Mouse (Mus musculus) cortical plate, adult 2 months (tissue): Measurements from ENCODE around the gene Olfr693. TPM values are rescaled to one million over a fixed set of nuclear protein-coding genes. Genes with fewer than 3 reads are reported as not detected.

ENCODE experiments used
- H3K27ac ChIP-seq: fragments of 200-500 bp; 2 replicates; pipeline ENCODE4 v1.5.1; 2012; ENCODE audit warnings: low read length, control low read depth, inconsistent platforms; ENCODE audit not compliant: insufficient read depth
- H3K4me1 ChIP-seq: fragments of 200-500 bp; 2 replicates; pipeline ENCODE4 v1.6.1; 2011; ENCODE audit warnings: low read length; ENCODE audit not compliant: control insufficient read depth, insufficient read depth
- H3K4me3 ChIP-seq: fragments of 200-500 bp; 2 replicates; pipeline ENCODE4 v1.5.1; 2011; ENCODE audit warnings: mild to moderate bottlenecking, low read length, control low read depth; ENCODE audit not compliant: insufficient read depth
- CTCF ChIP-seq: fragments of 200-500 bp; IDR thresholded peaks from 2 replicates; pipeline ENCODE4 v1.5.1; 2011; ENCODE audit warnings: mild to moderate bottlenecking, control low read depth, low read length; ENCODE audit not compliant: insufficient read depth; ENCODE audit errors: extremely low read depth
- POLR2A ChIP-seq: fragments of 200-500 bp; IDR thresholded peaks from 2 replicates; pipeline ENCODE4 v1.6.1; 2011; ENCODE audit warnings: mild to moderate bottlenecking, low read length, control low read depth; ENCODE audit not compliant: insufficient read depth; ENCODE audit errors: extremely low read depth
- polyA plus RNA-seq: library from polyadenylated mRNA; depleted of rRNA; stranded (reverse); fragments of >200 nt; gene quantifications from 2 replicates; pipeline ENCODE4 v1.2.3, GENCODE M21; 2012; rRNA removed

The Olfr693 gene
- polyA plus RNA-seq, 1 experiment: not detected

DNA sequence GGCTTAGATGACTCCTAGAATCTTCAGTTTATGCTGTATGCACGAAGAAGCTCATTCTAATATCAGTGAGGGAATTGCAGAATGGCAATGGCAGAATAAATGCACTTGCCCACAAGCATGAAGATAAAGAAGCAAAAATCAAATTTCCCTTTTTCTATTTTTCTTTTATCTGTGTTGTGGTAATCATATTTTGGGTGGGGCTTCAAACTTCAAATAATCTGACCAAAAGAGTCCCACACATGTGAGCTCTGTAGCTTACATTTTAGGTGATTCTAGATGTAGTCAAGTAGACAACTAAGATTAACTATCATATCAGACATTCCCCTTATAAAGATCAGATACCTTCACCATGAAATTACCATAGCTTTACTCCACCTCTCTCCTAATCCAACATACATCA is 30.6 kb downstream of the Olfr693 start:
- TF ChIP-seq CTCF (no peak), POLR2A (no peak)
- Histone ChIP-seq H3K4me3 (no peak overlapping the region), H3K4me1 (no peaks in the 10 kb centered on the region), H3K27ac (no peak overlapping the region)

DNA sequence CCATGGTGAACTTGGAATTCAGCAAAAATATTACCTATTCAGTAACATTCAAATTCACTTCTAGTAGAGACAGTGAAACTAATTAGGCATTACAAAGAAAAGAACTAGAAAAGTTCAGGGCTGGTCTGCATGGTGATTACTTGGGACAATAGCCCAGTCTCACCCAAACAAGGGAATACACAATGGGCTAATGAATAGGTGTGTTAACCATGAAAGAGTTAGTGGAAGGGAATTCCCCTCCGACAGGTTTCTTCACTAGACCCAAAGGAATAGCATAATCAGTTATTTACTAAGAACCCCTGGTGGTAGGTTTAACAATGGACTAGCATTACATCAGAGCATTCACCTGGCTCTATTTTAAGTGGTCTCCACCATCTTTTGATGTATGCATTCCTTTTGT is 35.1 kb downstream of the Olfr693 start:
- H3K4me1 ChIP-seq: no peaks in the 10 kb centered on the region
- no peak overlapping the region for H3K27ac ChIP-seq
- no peak overlapping the region for H3K4me3 ChIP-seq
- TF ChIP-seq CTCF (no peak), POLR2A (no peak)

DNA sequence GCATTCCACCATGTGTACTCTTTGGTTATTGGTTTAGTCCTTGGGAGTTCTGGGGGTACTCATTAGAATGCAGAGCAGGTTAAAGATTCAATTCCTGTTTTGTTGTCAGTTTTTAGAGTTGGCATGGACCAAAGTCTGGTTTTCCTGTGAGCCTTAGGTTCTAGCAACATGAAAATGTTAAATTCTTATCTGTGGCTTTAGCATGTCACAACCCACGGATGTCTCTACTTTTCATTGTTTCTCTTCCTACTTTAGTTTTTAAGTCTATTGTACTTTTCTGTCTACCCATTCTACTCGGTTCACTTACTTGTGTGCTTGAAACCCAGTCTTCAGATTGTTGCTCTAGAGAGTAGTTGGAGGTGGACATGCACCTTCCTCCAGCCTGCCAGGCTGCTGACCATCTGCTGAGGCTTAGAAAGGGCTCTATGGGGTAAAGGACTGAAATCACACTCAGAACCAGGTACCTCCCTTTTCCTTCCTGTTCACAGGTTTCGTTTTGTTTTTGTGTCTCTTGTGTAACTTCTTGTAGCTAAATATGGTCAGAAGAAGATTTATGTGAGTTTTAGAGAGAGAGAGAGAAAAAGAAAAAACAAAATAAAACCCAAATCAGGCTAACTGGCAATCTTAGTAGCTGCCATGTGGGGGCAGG is 36.0 kb downstream of the Olfr693 start:
- no peak overlapping the region for H3K27ac ChIP-seq
- no peaks in the 10 kb centered on the region for H3K4me1 ChIP-seq
- no peak for TF ChIP-seq POLR2A
- TF ChIP-seq CTCF: no peak
- no peak overlapping the region for H3K4me3 ChIP-seq

DNA sequence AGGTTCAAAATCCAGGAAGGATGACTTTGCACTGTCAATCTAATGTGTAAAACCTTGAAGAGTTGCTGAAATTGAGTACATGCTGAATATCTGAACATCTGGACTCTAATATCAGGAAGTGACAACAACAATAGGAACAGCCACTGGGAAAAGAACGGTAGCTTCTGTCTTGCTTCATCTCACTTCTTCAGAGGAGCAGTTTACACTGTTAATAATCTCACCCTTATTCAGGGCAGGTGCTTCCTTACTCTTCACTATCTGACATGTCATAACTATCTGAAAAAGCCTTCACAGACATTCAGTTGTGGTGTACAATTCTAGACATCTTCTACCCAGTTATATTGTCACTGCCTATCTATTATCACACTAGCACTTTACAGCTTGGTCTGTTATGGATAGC is 39.5 kb downstream of the Olfr693 start:
- no peaks in the 10 kb centered on the region for H3K4me1 ChIP-seq
- H3K4me3 ChIP-seq: no peak overlapping the region

DNA sequence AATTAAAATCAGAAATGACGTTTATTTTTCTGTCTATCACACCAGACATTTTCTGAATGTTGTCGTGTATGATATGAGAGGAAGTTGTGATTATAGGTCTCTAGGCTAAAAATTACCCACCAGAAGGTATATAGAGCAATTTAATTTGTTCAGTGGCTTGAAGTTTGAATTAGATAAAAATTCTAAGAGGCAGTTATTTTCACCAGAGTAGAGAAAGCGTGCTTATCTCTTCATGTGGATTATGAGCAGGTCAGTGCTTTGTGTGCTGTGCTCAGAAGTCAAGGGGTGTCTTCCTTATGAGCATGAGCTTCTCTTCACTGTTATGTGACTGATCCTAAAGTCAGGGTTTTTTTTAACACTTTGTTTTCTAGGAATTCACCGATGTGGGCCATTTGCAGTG is 44.8 kb downstream of the Olfr693 start:
- H3K27ac ChIP-seq: no peak overlapping the region
- no peaks in the 10 kb centered on the region for H3K4me1 ChIP-seq
- H3K4me3 ChIP-seq: no peak overlapping the region
- TF ChIP-seq CTCF (no peak), POLR2A (no peak)

More for the DNA sequence above, 39.5 kb downstream of the Olfr693 start:
- no peak overlapping the region for H3K27ac ChIP-seq
- TF ChIP-seq CTCF (no peak), POLR2A (no peak)

Other genes starting within 250 kb of the Olfr693 start
- not detected in 2 replicates for gene Olfr694, start 11.2 kb upstream of the Olfr693 start, polyA plus RNA-seq
- gene Olfr695, start 35.8 kb upstream of the Olfr693 start, polyA plus RNA-seq: not detected in 2 replicates
- gene Olfr697, start 61.9 kb upstream of the Olfr693 start, polyA plus RNA-seq: not detected in 2 replicates
- gene Olfr698, start 74.8 kb upstream of the Olfr693 start, polyA plus RNA-seq: not detected in 2 replicates
- not detected in 2 replicates for gene Olfr699, start 112.6 kb upstream of the Olfr693 start, polyA plus RNA-seq
- gene Olfr700, start 128.2 kb upstream of the Olfr693 start, polyA plus RNA-seq: not detected in 2 replicates
- not detected in 2 replicates for gene Olfr701, start 133.5 kb upstream of the Olfr693 start, polyA plus RNA-seq
- not detected in 2 replicates for gene Olfr702, start 153.3 kb upstream of the Olfr693 start, polyA plus RNA-seq
- gene Olfr703, start 162.8 kb upstream of the Olfr693 start, polyA plus RNA-seq: not detected in 2 replicates
- gene Olfr704, start 182.6 kb upstream of the Olfr693 start, polyA plus RNA-seq: not detected in 2 replicates
- gene Olfr705, start 196.3 kb upstream of the Olfr693 start, polyA plus RNA-seq: not detected in 2 replicates
- gene Olfr706, start 207.6 kb upstream of the Olfr693 start, polyA plus RNA-seq: not detected in 2 replicates
- gene Olfr707, start 220.7 kb upstream of the Olfr693 start, polyA plus RNA-seq: not detected in 2 replicates
- gene Olfr1532-ps1, start 227.4 kb upstream of the Olfr693 start, polyA plus RNA-seq: not detected in 2 replicates